Mouse (Mus musculus): ENCODE data around the gene Tsen34. TPM values are rescaled to one million over a fixed set of nuclear protein-coding genes. Genes with fewer than 3 reads are reported as not detected.

Gene Tsen34
- polyA plus RNA-seq (2014; fragmentation: Illumina TruSeq; extraction: RNeasy Lipid Tissue Mini Kit (QIAGEN cat#74804); ENCODE audit: low read depth, low replicate concordance), result 4.4 TPM

DNA sequence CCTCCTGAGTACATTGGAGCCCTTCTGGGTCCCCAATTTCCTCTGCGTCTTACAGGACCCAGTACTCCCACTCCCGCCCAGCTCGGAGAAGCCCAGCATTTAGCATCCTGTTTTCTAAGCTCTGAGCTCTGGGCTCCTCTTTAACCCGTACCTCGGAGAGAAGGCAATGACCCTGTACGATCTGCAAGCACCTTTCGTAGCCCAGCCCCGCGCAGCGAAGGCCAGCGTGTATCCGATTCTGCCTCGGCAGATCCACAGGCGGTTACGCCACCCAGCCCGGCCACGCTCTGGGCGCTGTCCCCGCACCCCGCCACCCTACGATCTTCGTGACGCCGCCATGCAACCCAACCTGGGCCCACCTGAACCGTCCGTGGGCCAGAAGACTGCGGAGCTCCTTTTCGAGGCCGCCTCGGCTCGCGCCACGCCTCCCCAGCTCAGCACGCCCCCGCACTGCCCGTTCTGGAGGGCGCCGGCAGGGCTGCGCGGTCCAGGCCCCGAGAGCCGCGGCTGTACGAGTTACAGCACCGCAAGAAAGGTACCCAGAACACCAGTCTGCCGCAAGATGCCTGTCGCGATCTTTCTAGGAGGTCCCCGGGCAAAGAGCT is at the start of gene Tsen34:
TSS of gene Tsen34 (plus strand) at position 482 of the 605 bp plus-strand sequence.

DNA sequence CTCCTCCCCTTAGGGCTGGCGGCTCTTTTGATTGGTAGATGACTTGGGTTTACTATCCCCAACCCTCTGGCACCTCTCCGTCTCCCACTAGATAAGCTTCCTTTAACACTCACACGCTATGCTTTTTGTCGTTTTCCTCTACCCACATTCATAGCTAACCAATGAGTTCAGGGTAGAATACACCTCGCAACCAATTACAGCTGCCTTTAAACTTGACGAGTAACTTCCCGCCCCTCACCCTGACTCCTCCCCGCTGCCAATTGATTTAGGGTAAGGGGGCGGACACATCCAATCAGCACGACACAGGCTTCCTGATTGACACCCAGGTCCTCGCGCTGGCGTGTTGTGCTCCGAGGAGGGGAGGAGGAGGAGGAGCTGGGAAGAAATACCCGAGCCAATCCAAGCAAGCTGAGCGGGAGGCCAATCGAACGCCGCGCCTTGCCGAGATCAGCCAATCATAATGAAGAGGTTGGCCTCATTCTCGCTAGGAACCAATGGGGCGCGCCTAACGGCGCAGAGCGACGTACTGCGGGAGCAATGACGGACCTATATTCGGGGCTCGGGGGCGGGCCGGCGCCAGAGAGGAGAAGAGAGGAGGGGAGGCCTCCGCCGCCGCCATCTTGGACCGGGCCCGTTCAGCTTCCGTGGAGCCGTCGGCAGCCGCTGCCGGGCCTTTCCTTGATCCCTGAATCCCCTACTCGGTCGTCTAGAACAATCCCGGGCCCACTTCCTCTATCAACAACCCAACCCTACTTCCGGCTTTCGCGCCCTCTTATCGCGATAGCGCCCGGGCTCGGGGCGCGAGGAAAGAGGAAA is 47.8 kb upstream of the Tsen34 start, which contains the start of gene Cnot3:
TSS of gene Cnot3 (plus strand) at position 597 of the 816 bp plus-strand sequence.

DNA sequence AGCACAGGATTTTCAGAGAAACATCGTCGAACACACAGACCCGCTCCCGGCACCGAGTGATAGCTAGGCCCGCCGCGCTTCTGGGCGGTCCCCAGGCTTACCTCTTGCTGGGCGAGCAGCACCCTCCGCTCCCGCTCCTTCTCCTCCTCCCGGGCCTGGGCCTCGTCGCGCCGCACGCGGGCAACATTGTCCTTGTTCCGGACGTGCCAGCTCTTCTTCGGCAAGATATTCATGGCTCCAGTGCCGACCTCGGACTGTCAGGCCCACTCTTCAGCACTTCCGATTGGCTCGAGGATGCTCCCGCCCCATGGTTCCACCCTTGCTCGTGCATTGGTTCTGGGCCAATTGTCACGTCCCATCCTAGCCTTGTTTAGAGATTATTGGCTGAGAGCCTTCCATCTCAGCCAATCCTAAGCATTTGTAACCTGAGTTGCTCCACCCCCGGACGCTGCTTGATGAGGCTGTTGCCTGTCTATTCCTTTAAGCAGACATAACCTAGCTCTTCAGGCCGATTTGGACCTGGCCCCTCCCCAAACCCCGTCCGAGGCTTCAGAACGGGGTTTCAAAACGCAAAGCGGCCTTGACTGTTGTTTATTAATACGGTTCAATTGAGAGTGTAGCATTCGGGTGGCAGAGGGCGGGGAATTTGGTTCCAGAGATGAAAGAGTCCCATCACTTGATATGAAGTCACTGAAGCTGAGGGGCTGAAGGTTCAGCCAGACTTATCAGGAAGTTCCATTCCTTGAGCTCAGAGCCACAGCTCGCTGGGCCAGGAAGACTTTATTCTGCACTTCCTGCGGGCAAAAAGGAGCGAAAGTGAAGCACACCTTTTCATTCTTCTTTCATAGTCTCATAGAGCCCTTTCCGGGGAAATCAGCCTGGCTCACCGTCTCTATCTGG is 27.2 kb upstream of the Tsen34 start, which contains the start of gene Leng1:
TSS of gene Leng1 (minus strand) at position 626 of the 900 bp plus-strand sequence.

DNA sequence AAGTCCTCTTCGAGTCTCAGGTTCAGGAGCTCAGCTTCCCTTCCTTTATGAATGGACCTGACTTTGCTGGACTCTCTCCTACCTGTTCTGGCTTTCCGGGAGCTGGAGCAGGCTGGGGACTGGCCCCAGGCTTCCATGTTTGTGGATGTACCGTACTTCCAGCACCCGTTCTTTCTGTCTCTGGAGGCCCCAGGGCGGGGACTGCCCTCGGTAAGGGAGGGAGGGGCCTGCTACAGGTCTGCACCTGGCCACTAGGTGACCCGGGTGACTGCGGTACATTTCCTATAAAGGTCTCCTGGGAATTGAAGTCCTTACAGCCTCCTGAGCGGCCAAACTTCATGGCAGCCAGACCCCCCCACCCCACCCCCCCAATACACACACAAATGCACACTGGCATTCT is 15.3 kb upstream of the Tsen34 start, which contains the start of gene Tmc4:
TSS of gene Tmc4 (minus strand) at position 212 of the 400 bp plus-strand sequence.

DNA sequence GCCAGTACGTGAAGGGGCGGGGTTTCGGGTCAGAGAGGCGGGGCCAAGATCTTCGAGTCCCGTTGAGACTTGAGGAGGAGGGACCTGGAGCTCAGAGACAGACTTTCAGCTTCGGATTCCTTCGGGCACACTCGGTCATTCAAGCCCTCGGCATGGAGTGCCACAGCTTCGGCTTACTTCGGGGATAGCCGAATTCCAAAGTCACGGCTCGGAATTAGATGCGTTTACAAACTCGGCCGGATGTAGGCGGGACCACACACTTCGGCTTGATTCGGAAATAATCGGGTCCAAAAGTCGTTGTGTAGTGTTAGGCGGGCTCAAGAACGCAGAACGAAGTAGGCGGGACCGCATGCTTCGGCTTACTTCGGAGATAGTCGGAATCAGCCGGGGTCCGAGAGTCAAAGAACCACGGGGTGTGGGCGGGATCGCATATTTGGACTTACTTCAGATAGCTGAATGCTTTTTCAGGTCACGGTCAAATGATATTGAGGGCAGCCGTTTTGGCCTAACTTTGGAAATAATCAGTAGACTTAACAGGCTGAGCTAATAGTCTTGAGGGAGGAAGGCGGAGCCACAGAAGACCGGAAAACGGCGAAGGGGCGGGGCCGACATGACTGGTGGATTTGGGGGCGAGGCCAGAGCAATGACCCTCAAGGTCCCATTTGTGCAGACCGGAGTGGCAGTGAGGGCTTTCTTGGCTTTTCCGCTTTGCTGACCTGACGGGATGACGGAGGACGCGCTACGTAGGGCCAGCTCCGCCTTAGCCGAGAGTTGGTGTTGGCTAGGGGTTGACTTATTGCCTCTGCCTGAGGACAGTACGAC is 535 bp downstream of the Tsen34 start, which contains the start of gene Mboat7:
TSS of gene Mboat7 (minus strand) at position 537 of the 822 bp plus-strand sequence.

DNA sequence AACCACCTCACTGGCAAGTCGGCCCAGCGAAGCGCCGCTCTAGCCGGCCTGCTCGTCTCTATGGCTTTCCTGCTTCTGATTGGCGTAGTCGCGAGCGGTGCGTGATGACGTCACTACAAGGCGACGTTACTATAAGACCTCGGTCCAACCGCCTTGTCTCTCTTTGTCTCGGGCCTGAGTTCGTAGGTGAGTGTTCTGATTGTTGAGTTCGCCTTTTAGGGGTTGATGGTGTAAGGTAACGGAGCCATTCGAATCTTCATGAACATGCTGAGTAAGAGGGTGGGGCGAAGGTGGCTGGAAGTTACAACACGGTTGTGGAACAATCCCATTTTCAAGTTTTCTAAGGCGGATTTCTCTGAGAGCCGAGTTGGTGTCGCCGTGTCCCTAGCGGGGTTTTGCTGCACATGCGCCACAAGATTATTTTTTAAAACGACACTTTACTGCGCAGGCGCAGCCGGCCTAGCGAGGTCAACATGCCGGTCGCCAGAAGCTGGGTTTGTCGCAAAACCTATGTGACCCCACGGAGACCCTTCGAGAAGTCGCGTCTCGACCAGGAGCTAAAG is 11.3 kb downstream of the Tsen34 start, which contains the start of gene Rps9:
TSS of gene Rps9 (plus strand) at position 115 of the 563 bp plus-strand sequence.

DNA sequence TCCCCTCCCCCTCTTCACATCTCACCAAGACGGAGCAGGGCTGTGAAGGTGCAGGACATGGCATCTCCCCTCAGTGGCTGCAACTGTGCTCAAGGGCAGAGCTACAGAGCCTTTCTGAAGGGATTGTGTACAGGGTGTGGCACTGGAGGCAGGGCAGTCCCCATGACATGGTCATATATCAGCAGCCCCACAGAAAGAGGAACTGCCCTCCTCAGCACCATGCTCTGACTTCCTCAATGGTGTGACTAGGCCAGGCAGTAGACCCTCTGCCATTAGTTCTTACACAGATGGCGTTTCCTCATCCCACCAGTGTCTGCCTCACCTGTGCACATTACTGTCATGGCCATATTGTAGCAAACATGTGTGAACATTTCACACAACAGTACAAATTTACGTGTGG is 27.6 kb downstream of the Tsen34 start, which contains the start of gene Pirb:
TSS of gene Pirb (minus strand) at position 124 of the 400 bp plus-strand sequence.

Other genes with a start within 250 kb of the Tsen34 start
- gene Tarm1, start 190.2 kb upstream of the Tsen34 start, polyA plus RNA-seq (2014; fragmentation: Illumina TruSeq; extraction: RNeasy Lipid Tissue Mini Kit (QIAGEN cat#74804); ENCODE audit: low read depth, low replicate concordance), result not detected
- not detected for gene Oscar, start 76.7 kb upstream of the Tsen34 start, polyA plus RNA-seq (2014; fragmentation: Illumina TruSeq; extraction: RNeasy Lipid Tissue Mini Kit (QIAGEN cat#74804); ENCODE audit: low read depth, low replicate concordance)
- gene Ndufa3, start 75.5 kb upstream of the Tsen34 start, polyA plus RNA-seq (2014; fragmentation: Illumina TruSeq; extraction: RNeasy Lipid Tissue Mini Kit (QIAGEN cat#74804); ENCODE audit: low read depth, low replicate concordance), result 51.2 TPM
- gene Tfpt, start 62.9 kb upstream of the Tsen34 start, polyA plus RNA-seq (2014; fragmentation: Illumina TruSeq; extraction: RNeasy Lipid Tissue Mini Kit (QIAGEN cat#74804); ENCODE audit: low read depth, low replicate concordance), result 3.0 TPM
- 8.2 TPM for gene Prpf31, start 62.9 kb upstream of the Tsen34 start, polyA plus RNA-seq (2014; fragmentation: Illumina TruSeq; extraction: RNeasy Lipid Tissue Mini Kit (QIAGEN cat#74804); ENCODE audit: low read depth, low replicate concordance)
- 6.8 TPM for gene Cnot3, start 47.6 kb upstream of the Tsen34 start, polyA plus RNA-seq (2014; fragmentation: Illumina TruSeq; extraction: RNeasy Lipid Tissue Mini Kit (QIAGEN cat#74804); ENCODE audit: low read depth, low replicate concordance)
- 3.3 TPM for gene Leng1, start 27.0 kb upstream of the Tsen34 start, polyA plus RNA-seq (2014; fragmentation: Illumina TruSeq; extraction: RNeasy Lipid Tissue Mini Kit (QIAGEN cat#74804); ENCODE audit: low read depth, low replicate concordance)
- gene Tmc4, start 15.3 kb upstream of the Tsen34 start, polyA plus RNA-seq (2014; fragmentation: Illumina TruSeq; extraction: RNeasy Lipid Tissue Mini Kit (QIAGEN cat#74804); ENCODE audit: low read depth, low replicate concordance), result 5.2 TPM
- 23.3 TPM for gene Mboat7, start 660 bp downstream of the Tsen34 start, polyA plus RNA-seq (2014; fragmentation: Illumina TruSeq; extraction: RNeasy Lipid Tissue Mini Kit (QIAGEN cat#74804); ENCODE audit: low read depth, low replicate concordance)
- 13.2 TPM for gene Rps9, start 11.1 kb downstream of the Tsen34 start, polyA plus RNA-seq (2014; fragmentation: Illumina TruSeq; extraction: RNeasy Lipid Tissue Mini Kit (QIAGEN cat#74804); ENCODE audit: low read depth, low replicate concordance)
- 2.0 TPM for gene Pirb, start 27.5 kb downstream of the Tsen34 start, polyA plus RNA-seq (2014; fragmentation: Illumina TruSeq; extraction: RNeasy Lipid Tissue Mini Kit (QIAGEN cat#74804); ENCODE audit: low read depth, low replicate concordance)
- gene Gm15448, start 132.8 kb downstream of the Tsen34 start, polyA plus RNA-seq (2014; fragmentation: Illumina TruSeq; extraction: RNeasy Lipid Tissue Mini Kit (QIAGEN cat#74804); ENCODE audit: low read depth, low replicate concordance), result not detected
- gene Pira2, start 152.2 kb downstream of the Tsen34 start, polyA plus RNA-seq (2014; fragmentation: Illumina TruSeq; extraction: RNeasy Lipid Tissue Mini Kit (QIAGEN cat#74804); ENCODE audit: low read depth, low replicate concordance), result 1.9 TPM
- not detected for gene Gm14548, start 205.3 kb downstream of the Tsen34 start, polyA plus RNA-seq (2014; fragmentation: Illumina TruSeq; extraction: RNeasy Lipid Tissue Mini Kit (QIAGEN cat#74804); ENCODE audit: low read depth, low replicate concordance)
- gene Lilra6, start 222.6 kb downstream of the Tsen34 start, polyA plus RNA-seq (2014; fragmentation: Illumina TruSeq; extraction: RNeasy Lipid Tissue Mini Kit (QIAGEN cat#74804); ENCODE audit: low read depth, low replicate concordance), result 0.21 TPM

Data from liver, adult 10 weeks (tissue).